Mouse (Mus musculus) thymus, postnatal 4 days (tissue): Measurements from ENCODE around the gene Rwdd3.

Experiments
- DNase-seq: peaks from one replicate; pipeline ENCODE4 v3.0.0; 2021

Rwdd3 gene

DNA sequence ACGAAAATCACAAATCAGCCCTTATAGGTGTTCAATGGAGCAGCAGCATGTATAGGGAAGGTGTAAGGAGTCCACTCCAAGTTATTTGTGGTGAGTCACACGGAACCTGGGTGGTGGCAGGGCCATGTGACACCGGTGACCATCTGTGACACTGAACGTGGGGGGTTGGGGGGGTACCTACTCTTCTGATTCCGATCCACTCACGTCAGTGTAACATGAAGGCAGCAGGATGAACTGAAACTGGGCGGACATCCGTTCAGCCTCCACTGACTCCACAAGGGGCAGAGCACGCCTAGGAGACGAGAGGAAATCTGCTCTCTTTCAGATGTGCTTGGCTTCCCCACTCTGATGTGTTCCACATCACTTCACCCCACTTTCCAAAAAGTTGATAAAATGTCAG is 11.9 kb downstream of the Rwdd3 start:
- no peak for DNase-seq

DNA sequence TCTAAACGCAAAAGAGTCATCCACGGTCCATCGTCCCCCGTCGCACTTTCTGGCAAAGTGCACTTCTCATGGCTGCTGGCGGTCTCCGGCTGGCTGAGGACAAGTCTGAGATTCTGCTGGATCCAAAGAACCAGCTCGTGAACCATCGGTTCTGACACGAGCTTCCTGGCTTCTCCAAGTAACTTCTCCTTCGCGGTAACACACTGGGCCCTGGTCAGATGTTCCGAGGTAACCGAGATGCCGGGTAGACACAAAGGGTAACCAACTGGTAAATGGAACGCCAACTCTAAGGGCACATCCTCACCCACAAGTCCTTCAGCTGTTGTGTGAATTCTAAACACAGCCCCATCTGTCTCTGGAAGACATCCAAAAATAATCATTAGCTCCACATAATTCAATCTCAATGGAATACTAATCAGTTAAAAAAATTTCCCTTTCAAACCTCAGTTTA is 12.6 kb downstream of the Rwdd3 start:
- DNase-seq, result no peak

DNA sequence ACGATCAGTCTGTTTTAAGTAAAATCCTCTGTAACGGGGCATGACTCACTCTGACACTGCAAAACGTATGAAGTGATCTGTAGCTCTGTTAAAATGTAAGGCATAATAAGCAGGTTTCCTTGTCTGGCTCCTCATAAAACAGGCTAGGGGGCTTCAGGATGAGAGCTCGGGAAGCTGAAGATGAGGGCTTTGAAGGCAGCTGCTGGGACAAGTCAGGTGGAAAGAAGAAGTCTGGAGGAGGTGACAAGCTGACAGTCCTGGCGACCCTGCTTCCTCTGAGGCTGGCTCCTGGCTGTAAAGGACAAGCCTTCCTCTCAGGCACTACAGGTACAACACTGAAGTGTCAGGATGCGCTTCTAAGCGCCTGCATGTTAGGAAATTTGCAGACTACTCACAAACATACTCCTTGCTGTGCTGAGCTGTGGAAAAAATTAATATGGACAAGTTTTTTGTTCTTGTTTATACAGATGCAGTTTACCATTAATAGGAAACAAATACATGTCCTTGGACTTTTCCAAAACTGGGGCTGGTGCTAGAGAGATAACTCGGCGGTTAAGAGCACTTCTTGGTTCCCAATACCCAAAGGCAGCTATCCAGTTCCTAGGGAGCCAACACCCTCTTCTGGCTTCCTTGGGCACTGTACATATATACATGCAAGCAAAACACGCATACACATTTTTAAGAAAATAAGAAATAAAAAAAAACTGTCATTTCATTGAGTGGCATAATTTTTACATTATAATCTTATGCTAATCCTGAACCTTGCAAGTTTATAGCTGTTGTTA is 13.8 kb downstream of the Rwdd3 start:
- DNase-seq, result no peak

DNA sequence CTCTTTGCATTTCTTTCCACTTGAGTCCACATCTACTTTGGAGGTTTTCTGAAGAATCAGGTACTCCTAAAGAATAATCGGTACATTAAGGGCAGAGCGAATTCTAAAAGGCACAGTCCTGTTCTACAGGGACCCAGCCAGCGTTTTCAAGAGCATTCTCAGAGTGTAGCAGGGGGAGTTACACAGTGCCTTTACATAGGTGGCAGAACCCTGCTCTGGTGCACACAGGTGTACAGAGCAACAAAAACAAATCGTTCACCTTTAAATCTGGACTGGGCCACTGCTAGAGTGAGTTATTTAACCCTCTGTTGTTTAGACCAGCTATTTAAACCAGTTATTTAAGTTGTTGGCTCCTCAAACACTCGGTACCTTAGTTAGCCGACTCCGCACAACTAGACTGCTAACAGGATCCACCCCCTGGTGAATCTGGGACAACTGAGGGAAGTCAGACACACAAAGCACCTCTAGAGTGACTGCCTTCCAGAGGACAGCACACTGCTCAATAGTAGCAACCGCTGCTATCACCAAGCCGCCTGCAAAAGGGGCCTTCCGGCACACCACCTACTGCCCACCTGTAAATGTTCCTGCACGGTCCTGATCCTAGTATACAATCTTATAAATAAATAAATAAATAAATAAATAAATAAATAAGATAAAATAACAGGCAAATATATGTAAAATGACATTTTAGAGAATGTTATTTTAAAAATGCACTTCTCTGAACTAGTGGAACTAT is 14.9 kb downstream of the Rwdd3 start:
- no peak for DNase-seq

DNA sequence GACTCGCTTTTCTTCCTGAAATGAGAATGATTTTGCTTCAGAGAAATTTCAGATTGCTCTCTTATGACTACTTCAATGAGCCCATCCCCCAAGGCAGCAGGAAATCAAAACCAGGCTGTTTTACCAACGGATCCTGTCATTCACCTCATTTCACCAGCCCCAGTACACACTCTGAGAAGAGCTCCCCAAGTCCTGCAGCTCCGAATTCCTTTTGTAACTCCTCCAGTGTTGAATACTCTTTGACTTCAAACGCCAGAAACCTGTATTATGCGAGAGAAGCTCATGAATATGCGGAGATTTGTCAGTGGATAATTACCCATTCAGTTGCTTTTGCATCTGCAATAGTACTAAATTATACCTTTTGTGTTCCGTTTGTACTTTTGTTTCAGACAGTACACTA is 15.5 kb downstream of the Rwdd3 start:
- DNase-seq, result no peak

DNA sequence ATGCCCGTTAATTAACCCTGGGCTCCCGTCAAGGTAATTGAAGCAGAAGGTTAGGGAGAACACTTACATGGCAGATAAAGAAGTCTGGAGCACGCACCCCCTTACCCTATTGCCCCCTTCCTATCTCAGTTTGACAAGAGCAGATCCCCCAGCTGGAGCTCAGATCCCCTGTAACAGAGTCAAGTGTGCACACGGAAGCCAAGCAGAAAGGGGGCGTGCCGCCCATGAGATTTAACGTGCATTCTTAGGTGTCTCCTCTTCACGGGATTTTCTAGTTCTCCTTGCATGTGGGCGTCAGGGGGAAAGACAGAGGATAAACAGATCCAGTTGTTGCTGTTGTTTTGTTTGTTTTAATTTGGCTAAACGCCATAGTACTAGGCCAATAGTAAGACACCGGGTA is 37.6 kb downstream of the Rwdd3 start:
- no peak for DNase-seq

DNA sequence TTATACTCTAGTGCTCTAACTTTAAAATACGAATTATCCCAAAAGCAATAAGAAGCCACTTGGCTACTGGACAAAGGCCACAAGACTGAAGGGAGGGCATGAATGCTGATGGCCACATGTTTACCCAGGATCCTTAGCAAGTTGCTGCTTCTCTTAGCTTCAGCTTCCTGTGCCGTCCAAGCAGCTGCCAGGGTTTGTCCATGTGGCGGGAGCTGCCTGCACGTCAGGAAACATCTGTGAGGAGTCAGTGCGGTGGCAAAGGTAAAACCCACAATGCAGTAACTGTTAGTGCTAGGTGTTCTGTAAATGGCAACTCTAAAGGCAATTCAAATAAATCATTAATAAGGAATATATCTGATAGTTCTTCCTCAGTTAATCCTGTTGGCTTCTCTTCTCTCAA is 38.5 kb downstream of the Rwdd3 start:
- DNase-seq, result no peak

DNA sequence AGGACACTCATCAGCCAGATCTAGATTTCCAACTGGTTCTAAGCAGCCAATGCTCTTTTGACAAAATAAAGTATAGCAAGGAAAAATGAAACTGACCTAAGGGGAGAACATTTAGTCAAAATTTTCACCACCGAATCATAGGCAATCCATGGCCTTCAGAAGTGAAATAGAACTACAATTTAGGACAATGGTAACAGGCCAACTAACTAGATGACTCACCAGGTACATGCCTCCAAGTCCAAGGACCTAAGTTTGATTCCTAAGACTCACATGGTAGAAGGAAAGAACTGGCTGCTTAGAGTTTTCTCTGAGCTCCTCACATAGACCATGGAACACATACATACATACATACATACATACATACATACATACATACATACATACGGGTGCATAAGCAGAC is 44.3 kb downstream of the Rwdd3 start:
- no peak for DNase-seq

DNA sequence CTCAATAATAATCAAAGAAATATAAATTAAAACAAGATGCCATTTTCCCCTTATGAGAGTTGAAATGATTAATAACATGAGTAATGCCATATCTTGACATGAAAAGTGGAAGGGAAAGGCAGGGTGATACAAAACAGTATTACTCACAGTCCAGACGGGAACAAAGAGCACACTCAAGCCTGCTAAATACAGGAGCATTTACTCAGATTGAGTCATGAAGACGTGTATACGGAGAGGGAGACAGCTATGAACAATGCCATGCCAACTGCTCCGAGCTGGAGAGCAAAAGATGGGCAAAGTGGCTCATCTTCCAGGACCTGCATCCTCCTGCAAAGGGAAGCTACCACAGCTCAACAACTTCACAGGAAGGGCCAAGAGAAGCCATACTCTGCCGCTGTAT is 45.0 kb downstream of the Rwdd3 start:
- DNase-seq, result no peak

DNA sequence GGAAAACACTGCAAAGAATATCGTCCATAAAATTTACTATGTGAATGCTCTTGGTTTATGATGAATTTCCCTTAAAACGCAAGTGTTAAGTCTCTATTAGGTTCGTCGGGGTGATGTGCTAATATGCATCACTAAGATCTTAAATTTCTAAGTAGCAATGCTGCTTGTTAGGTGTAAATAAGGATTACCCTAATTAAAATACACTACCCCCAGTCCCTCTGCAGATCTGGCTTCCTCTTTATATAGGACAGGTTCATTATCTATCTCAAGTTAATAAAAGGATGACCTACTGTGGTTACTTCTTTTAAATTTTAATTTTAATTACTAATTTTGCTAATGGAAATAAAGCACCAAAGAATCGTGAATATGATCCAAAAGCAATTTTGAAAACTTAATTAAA is 50.4 kb downstream of the Rwdd3 start:
- no peak for DNase-seq

DNA sequence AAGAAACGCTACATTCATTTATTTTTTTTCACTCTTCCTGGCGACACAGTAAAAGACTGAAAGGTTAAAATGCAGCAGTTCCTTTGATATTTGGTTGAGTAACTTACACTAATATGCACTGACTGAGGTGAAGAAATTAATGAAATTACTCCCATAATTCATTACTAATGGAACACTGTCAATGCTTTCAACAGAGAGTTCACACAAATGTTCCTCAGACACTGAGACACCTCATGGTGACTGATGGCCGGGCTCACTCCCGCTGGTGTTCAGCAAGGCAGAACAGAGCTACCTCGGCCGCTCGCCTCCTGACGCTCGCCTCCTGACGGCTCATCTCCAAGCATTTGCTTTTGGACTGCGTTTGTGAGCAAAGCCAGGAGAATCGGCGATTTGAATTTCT is 54.9 kb downstream of the Rwdd3 start:
- DNase-seq, result no peak

DNA sequence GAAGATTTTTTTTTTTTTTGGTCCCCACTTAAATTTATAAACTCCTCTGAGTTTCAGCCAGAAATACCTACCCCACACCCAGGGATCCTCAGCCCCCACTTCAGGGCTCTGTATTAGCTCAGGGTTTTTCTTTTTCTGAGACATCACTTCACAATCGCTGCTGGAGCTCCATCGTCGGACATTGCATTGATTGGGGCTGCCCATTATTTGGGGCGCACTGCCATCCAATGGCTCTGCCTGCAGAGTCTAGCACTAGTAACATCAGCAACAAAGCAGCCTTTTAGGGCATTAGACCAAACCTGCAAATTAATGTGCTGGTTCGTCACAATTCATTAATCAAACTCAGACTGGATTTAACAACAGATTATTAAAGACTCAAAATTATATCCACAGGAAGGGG is 55.4 kb downstream of the Rwdd3 start:
- DNase-seq, result no peak

DNA sequence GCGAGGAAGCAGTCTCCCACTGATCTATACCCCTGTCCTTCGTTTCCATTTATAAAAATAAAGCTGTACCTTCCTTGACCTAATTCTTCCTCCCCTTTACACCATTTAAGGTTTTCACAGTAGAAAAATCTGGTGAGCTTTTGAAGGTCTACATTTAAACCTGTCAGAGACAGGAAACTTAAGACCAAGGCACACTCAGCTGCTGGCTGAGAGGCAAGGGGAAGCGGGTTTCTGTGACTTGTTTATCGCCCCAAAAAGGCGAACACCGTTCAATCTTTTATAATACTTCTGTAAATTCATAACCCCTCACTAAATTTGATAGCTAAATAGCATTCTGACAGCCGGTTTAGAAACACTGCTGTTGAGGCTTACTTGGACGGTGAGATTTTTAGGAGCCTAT is 60.4 kb downstream of the Rwdd3 start:
- no peak for DNase-seq

DNA sequence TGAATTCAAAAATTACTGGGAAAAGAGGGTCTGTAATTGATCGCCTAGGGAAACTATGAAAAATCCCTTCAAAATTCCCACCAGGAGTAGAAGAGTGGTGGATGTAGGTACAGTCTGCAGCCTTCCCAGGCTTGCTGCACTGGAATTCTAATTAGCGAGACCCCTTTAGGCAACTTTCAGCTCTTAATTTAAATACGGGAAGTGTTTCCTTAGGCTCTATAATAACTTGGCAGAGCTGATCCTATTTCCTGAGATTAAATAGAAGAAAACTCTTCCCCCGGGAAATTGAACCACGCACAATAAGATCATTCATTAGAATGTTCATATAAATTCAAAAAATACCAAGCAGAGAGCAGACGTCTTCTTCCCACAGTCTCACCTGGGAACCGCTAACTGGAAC is 61.1 kb downstream of the Rwdd3 start:
- DNase-seq, result no peak

DNA sequence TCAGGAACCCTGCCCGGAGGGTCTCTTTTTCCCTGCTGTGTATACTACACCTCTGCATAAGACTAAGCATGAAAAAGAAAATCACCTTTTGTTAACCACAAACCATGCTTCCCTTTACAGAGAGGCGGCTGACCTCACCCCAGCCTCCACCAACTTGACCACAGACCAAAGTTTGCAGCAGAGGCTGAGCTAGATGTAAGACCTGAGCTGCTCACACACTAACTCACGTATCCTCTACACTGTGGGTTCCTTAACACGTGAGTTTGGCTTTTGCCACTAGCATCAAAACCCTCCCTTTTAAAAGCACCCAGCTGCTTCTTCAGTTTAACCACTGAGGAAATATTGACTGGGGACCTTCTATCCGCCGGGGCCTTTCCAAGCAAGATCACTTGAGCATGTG is 64.0 kb downstream of the Rwdd3 start:
- DNase-seq, result no peak

DNA sequence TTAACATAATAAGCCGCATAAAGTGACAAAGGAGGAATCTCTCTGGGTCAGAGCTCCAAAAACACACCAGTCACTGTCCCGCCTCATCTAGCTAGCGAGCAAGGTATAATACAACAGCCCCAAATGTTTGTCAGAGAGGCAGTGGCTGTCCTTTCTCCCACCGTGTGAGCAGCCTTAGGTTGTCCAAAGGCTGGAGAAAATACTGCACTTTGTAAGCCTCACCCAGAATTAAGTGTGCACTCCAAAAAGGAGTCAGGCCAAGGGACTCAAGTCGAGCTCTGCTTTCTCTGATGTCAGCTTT is 66.1 kb downstream of the Rwdd3 start:
- DNase-seq, result no peak
